Mouse (Mus musculus): Measurements from ENCODE around the gene Tenm2.

GRCm38 (mm10) chr11:36410881-36411280, 824.9 kb downstream of the Tenm2 start:
- TF ChIP-seq CTCF (IDR thresholded peaks at IDR 0.05) (no peak), EP300 (IDR thresholded peaks at IDR 0.05; ENCODE audit: insufficient read depth, low read depth, low read length) (no peak)
